Mouse (Mus musculus) heart, adult 8-10 months (tissue): ENCODE measurements around the gene Srrm3. TPM values are rescaled to one million over a fixed set of nuclear protein-coding genes. Genes with fewer than 3 reads are reported as not detected.
A peak's percentile ranks its signal among the peaks of the same experiment; 100 is the strongest.

Source experiments
- DNase-seq: peaks from one replicate; pipeline ENCODE4 v3.0.0; 2022; ENCODE audit warnings: low spot score
- total RNA-seq, 4 experiments: library from RNA; stranded (reverse); gene quantifications; 2 replicates each; pipeline ENCODE4 v1.2.4; 2022

Srrm3 gene
- total RNA-seq, 4 experiments from 2014 or later: not detected

GRCm38 (mm10) chr5:135903551-135904151 is 97.0 kb downstream of the Srrm3 start:
- DNase-seq: peak; percentile 93

GRCm38 (mm10) chr5:135904259-135904658 is 97.6 kb downstream of the Srrm3 start:
- no peak for DNase-seq

GRCm38 (mm10) chr5:135905320-135906225 is 98.9 kb downstream of the Srrm3 start:
- DNase-seq: no peak

GRCm38 (mm10) chr5:135906846-135907245 is 100.2 kb downstream of the Srrm3 start:
- no peak for DNase-seq

GRCm38 (mm10) chr5:135907256-135907655 is 100.6 kb downstream of the Srrm3 start:
- peak; percentile 86 for DNase-seq

- DNase-seq: no peak
Observed at GRCm38 (mm10) chr5:135908185-135908584, 101.5 kb downstream of the Srrm3 start.

GRCm38 (mm10) chr5:135908989-135909388 is 102.3 kb downstream of the Srrm3 start:
- no peak for DNase-seq

GRCm38 (mm10) chr5:135909646-135910045 is 103.0 kb downstream of the Srrm3 start:
- DNase-seq: no peak

GRCm38 (mm10) chr5:135910813-135911212 is 104.1 kb downstream of the Srrm3 start:
- no peak for DNase-seq

- DNase-seq: no peak
Observed at GRCm38 (mm10) chr5:135911633-135912220, 105.0 kb downstream of the Srrm3 start.

GRCm38 (mm10) chr5:135913201-135913600 is 106.5 kb downstream of the Srrm3 start:
- DNase-seq: no peak

- peak; percentile 69 for DNase-seq
Observed at GRCm38 (mm10) chr5:135914156-135914555, 107.5 kb downstream of the Srrm3 start.

GRCm38 (mm10) chr5:135916051-135916565 is 109.4 kb downstream of the Srrm3 start:
- no peak for DNase-seq

GRCm38 (mm10) chr5:135916601-135917000 is 109.9 kb downstream of the Srrm3 start:
- DNase-seq: no peak

- no peak for DNase-seq
Observed at GRCm38 (mm10) chr5:135917327-135918058, 110.8 kb downstream of the Srrm3 start.

- no peak for DNase-seq
Observed at GRCm38 (mm10) chr5:135918059-135918437, 111.4 kb downstream of the Srrm3 start.

- DNase-seq: no peak
Observed at GRCm38 (mm10) chr5:135918593-135918992, 111.9 kb downstream of the Srrm3 start.

GRCm38 (mm10) chr5:135919902-135920301 is 113.2 kb downstream of the Srrm3 start:
- no peak for DNase-seq

- DNase-seq: no peak
Observed at GRCm38 (mm10) chr5:135923901-135924300, 117.2 kb downstream of the Srrm3 start.
